In genomic region chr1:106159667-106160066, GRCm38 (mm10) we compare ENCODE assay signal across 16 mouse cellular contexts.
"Had no signal": no experiment of that assay in that cellular context is flagged by ENCODE, and none has a peak within 500 bp of the region (broad histone marks: within the 10 kb centered on the region; RNA-seq: fewer than 3 reads in every experiment).

No protein-coding gene starts in this region.

- H3K27ac ChIP-seq: neural tube, embryonic 13.5 days; neural tube, embryonic 15.5 days; stomach, embryonic 15.5 days; stomach, postnatal 0 days had no signal

- H3K36me3 ChIP-seq: neural tube, embryonic 13.5 days; neural tube, embryonic 15.5 days; stomach, embryonic 15.5 days had no signal

- DNase-seq: retina, postnatal 1 day; right cerebral cortex, adult 18-20 months; right cerebral cortex, postnatal 14 days; right cerebral cortex, postnatal 25 days; right cerebral cortex, postnatal 4 days; spleen, adult 18-20 months; thymus, adult 18-20 months; thymus, adult 2 months; thymus, postnatal 14 days; thymus, postnatal 25 days; thymus, postnatal 36 days; thymus, postnatal 4 days had no signal

- H3K4me3 ChIP-seq: neural tube, embryonic 13.5 days; neural tube, embryonic 15.5 days; stomach, embryonic 15.5 days had no signal

- H3K9ac ChIP-seq: neural tube, embryonic 13.5 days; neural tube, embryonic 15.5 days; stomach, embryonic 15.5 days had no signal

- H3K9me3 ChIP-seq: neural tube, embryonic 13.5 days; neural tube, embryonic 15.5 days; stomach, embryonic 15.5 days had no signal

- H3K27me3 ChIP-seq: neural tube, embryonic 13.5 days; neural tube, embryonic 15.5 days; stomach, embryonic 15.5 days had no signal

- H3K4me1 ChIP-seq: neural tube, embryonic 13.5 days; neural tube, embryonic 15.5 days; stomach, embryonic 15.5 days had no signal
